Mouse (Mus musculus) liver, embryonic 14.5 days (tissue): Measurements from ENCODE around the gene Id3. TPM values are rescaled to one million over a fixed set of nuclear protein-coding genes. Genes with fewer than 3 reads are reported as not detected.
A peak's percentile ranks its signal among the peaks of the same experiment; 100 is the strongest.

Source experiments
- ATAC-seq: fragments of 200-750 bp; cut with Nextera tagmentation; 2 replicates; pipeline ENCODE4 v1.8.0; 2017; ENCODE audit warnings: moderate number of reproducible peaks, mild to moderate bottlenecking, moderate library complexity; ENCODE audit not compliant: insufficient read depth
- DNase-seq, 3 experiments: peaks; one replicate each; pipeline ENCODE4 v3.0.0-alpha.2; 2012 to 2013; ENCODE audit warnings: low read depth in 3 of 3, low spot score in 3 of 3
- H3K27ac ChIP-seq: fragments of 300-500 bp; sonication (generic); 2 replicates; pipeline ENCODE4 v1.5.1; 2014; ENCODE audit warnings: moderate library complexity, mild to moderate bottlenecking, control low read depth, inconsistent platforms
- H3K27me3 ChIP-seq: fragments of 300-500 bp; sonication (generic); 2 replicates; pipeline ENCODE4 v1.6.1; 2014; ENCODE audit warnings: mild to moderate bottlenecking, low read length, moderate library complexity; ENCODE audit not compliant: control insufficient read depth, insufficient read depth
- H3K36me3 ChIP-seq: fragments of 300-500 bp; sonication (generic); replicated peaks from 2 replicates; pipeline ENCODE4 v1.6.1; 2014; ENCODE audit warnings: low read depth; ENCODE audit not compliant: control insufficient read depth, insufficient read depth
- H3K4me1 ChIP-seq, 2 experiments: fragments of 200-500 bp in 1 of 2; fragments of 300-500 bp in 1 of 2; sonication (generic) in 1 of 2; replicated peaks; 2 replicates each; pipeline ENCODE4 v1.6.1; 2012 to 2014; ENCODE audit warnings: antibody characterized with exemption in 1 of 2, inconsistent platforms in 1 of 2, low read length in 1 of 2; ENCODE audit not compliant: control insufficient read depth in 2 of 2, insufficient read depth in 2 of 2
- H3K4me2 ChIP-seq: fragments of 300-500 bp; sonication (generic); 2 replicates; pipeline ENCODE4 v1.6.1; 2014; ENCODE audit warnings: low read depth, mild to moderate bottlenecking, control low read depth, moderate library complexity
- H3K4me3 ChIP-seq, 2 experiments: fragments of 200-500 bp in 1 of 2; fragments of 300-500 bp in 1 of 2; sonication (generic) in 1 of 2; 2 replicates each; pipeline ENCODE4 v1.5.1; 2012 to 2014; ENCODE audit warnings: low read depth in 2 of 2, low read length in 2 of 2, mild to moderate bottlenecking in 2 of 2, control low read depth in 1 of 2, inconsistent platforms in 1 of 2, moderate library complexity in 1 of 2; ENCODE audit not compliant: insufficient read depth in 1 of 2
- H3K9ac ChIP-seq: fragments of 300-500 bp; sonication (generic); replicated peaks from 2 replicates; pipeline ENCODE4 v1.6.1; 2014; ENCODE audit warnings: mild to moderate bottlenecking, control low read depth, moderate library complexity
- H3K9me3 ChIP-seq: fragments of 300-500 bp; sonication (generic); 2 replicates; pipeline ENCODE4 v1.6.1; 2016; ENCODE audit warnings: low read length, mixed read lengths; ENCODE audit not compliant: control insufficient read depth
- CTCF ChIP-seq: IDR thresholded peaks from 2 replicates; pipeline ENCODE4 v1.5.1; 2016; ENCODE audit warnings: antibody characterized with exemption, low read depth, control low read depth
- EP300 ChIP-seq: IDR thresholded peaks from 2 replicates; pipeline ENCODE4 v1.6.1; 2016; ENCODE audit warnings: antibody characterized with exemption, low read depth
- WGBS: fragments of 180-500 bp; shearing (Covaris S2); extraction: QIAGEN DNeasy Blood & Tissue Kit; methylation state at CpG from one replicate; pipeline ENCODE4 v1.1.7; 2014; ENCODE audit not compliant: insufficient replicate concordance; 5-methylcytosine and 5-hydroxymethylcytosine counted together
- polyA plus RNA-seq, 2 experiments: library from polyadenylated mRNA; depleted of rRNA in 1 of 2; stranded (reverse) in 1 of 2; unstranded in 1 of 2; fragments of >200 nt; fragmentation: Nextera tagmentation in 1 of 2; extraction: Ambion mirVana in 1 of 2; gene quantifications; 2 replicates each; pipeline versions ENCODE4 v1.2.1 to v1.2.3; 2012 to 2014

The Id3 gene
- polyA plus RNA-seq, 2 experiments = 23.0 to 33.8 TPM

DNA sequence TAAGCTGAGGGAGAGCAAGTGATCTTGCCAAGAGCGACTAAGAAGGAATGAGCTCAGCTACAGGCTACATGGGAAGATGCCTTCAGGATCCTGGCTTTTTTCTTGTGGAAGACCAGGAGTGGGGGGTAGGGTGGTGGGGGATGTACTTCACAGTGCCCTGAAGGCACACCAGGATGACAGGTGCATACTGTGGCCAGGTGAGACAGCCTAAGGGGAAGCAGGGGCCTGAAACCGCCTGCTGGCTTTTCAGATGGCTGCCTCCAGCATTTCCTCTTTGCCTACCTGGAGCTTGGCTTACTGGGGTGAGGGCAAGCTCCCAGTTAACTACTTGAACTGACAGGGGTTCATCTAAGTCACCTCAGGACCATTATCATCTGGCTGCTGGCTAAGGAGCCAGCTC is 34.1 kb upstream of the Id3 start:
- no peaks in the 10 kb centered on the region for H3K4me1 ChIP-seq
- TF ChIP-seq CTCF (no peak), EP300 (no peak)
- no peak overlapping the region for H3K4me2 ChIP-seq
- no peak overlapping the region for H3K27ac ChIP-seq
- ATAC-seq = no peak
- WGBS = 69% methylated on average over 2 of the region's 2 CpGs
- no peak for DNase-seq
- H3K4me3 ChIP-seq = no peak overlapping the region
- no peaks in the 10 kb centered on the region for H3K9me3 ChIP-seq
- no peak overlapping the region for H3K9ac ChIP-seq
- H3K27me3 ChIP-seq = peaks cover 7% of the 10 kb centered on the region; the same call in 1 of the 2 replicates
- no peaks in the 10 kb centered on the region for H3K36me3 ChIP-seq

DNA sequence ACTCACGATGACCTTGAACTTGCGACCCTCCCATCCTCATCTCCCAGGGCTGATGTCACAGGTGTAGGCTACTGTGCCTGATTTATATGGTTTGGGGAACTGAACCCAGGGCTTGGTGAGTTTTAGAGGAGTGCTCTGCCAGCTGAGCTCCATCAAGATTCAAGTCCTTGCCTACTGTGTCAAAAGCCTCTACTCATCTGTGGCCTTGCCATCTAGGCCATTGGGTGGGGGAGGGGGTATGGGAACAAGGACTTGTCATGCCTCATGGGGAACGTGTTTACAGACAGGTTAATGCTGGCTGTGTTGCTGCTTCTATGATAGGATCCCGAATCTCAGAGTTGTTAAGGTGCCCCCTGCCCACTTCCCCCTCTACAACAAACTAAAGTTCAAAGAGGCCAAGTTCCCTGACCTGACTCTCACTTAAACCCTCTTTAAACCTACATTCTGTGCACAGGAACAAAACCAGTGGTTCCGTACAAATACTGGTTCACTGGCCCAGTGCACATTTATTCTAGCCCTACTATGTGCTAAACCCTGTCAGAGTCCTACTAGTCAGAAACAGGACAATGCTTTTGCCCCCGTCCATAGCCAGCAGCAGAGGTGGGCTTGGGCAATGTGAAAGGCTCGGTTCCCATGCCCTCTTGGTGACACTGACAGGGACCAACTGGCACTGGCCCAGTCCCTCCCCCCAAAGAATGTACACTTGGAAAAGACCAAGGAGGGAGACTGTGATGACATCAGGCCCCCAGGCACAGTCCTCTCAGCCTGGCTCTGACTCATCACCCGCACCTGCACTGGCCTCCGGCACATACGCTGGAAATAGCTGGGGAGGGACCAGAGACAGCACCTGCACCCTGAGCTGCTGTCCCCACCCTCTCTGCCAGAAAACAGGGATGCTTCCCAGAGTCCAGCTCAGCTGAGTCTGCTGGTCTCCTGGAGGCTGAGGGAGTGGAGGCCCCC is 33.1 kb upstream of the Id3 start:
- WGBS = 55% methylated on average over 10 of the region's 10 CpGs
- DNase-seq (no peak), ATAC-seq (no peak)
- Histone ChIP-seq H3K4me1 (no peaks in the 10 kb centered on the region), H3K4me3 (no peak overlapping the region), H3K27me3 (no peaks in the 10 kb centered on the region), H3K36me3 (no peaks in the 10 kb centered on the region), H3K9me3 (no peaks in the 10 kb centered on the region), H3K4me2 (no peak overlapping the region), H3K9ac (no peak overlapping the region), H3K27ac (no peak overlapping the region)
- no peak for TF ChIP-seq CTCF

DNA sequence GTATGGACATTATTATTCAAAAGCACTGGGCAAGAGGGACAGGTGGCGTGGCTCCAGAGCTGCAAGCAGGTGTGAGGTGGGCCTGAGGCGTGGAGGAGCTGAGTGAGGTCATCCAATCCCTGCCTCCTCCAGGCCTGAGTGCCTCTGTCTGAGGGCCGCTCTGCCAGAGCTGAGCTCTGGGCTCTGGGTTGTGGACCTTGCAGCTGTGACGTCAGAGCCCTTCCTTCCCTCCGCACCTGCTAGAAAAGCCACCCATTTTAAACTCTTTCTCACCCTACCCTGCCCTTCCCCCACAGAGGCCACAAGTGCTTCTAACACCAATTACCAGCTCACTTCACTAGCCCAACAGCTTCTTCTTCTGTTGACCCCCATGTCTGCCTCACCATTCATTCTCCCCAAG is 31.0 kb upstream of the Id3 start:
- no peak for TF ChIP-seq EP300
- TF ChIP-seq CTCF = no peak
- H3K36me3 ChIP-seq = no peaks in the 10 kb centered on the region
- H3K9me3 ChIP-seq = no peaks in the 10 kb centered on the region
- no peak overlapping the region for H3K4me2 ChIP-seq
- H3K4me1 ChIP-seq = no peaks in the 10 kb centered on the region
- H3K27ac ChIP-seq = no peak overlapping the region
- no peaks in the 10 kb centered on the region for H3K27me3 ChIP-seq
- H3K4me3 ChIP-seq = no peak overlapping the region
- ATAC-seq = no peak
- 59% methylated on average over 5 of the region's 5 CpGs for WGBS
- H3K9ac ChIP-seq = no peak overlapping the region
- DNase-seq = no peak

DNA sequence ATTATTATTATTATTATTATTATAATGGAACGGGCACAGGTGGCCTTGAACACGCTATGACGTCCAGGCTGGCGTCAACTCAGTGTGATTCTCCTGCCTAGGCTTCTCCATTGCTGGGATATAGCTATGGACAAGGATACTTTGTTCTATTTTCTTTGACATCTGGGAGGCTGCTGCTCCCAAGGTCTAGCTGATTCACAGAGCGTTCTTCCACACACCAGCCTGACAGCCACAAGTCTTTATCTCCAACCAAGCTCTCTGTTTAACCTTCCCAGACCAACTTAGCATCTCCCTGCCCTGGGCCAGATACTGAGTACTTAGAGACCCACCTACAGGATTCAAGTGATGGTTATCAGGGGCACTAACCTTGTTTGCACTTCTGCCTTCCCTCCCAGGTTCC is 28.6 kb upstream of the Id3 start:
- Histone ChIP-seq H3K9me3 (no peaks in the 10 kb centered on the region), H3K36me3 (no peaks in the 10 kb centered on the region), H3K4me1 (no peaks in the 10 kb centered on the region), H3K4me3 (no peak overlapping the region), H3K9ac (no peak overlapping the region), H3K27ac (no peak overlapping the region), H3K4me2 (no peak overlapping the region), H3K27me3 (no peaks in the 10 kb centered on the region)
- TF ChIP-seq CTCF (no peak), EP300 (no peak)
- ATAC-seq (no peak), DNase-seq (no peak)
- 55% methylated on average over 5 of the region's 5 CpGs for WGBS

DNA sequence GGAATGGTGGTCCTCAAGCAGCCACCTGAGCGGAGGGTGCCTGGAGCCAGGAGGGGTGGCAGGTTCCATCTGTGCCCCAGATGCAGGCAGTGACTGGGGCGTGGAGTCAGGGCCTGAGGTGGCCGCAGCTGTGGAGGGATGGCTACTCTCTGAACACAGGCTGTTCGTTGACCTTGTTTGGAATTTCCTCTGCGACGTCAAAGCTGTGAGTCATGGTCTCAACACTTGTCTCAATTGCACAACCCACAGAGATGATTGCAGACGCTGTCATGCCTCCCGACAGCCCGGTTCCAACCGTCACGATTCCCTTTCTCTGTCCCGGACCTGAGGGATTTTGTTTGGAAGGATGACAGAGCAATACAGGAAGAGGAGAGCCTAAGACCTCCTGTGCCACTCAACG is 26.3 kb upstream of the Id3 start:
- Histone ChIP-seq H3K9ac (no peak overlapping the region), H3K9me3 (no peaks in the 10 kb centered on the region), H3K27ac (no peak overlapping the region), H3K36me3 (no peaks in the 10 kb centered on the region), H3K27me3 (no peaks in the 10 kb centered on the region), H3K4me1 (0 out of 4 replicates have a peak, but pooled peaks cover 0 to 2% of the 10 kb centered on the region in 2 experiments), H3K4me2 (no peak overlapping the region), H3K4me3 (no peak overlapping the region)
- DNase-seq = peak in 2 of 3 experiments; percentile 15 to 33
- TF ChIP-seq EP300 = no peak
- no peak for TF ChIP-seq CTCF
- ATAC-seq = 0 out of 2 replicates have a peak, but pooled peaks have one; percentile 23
- 16% methylated on average over 13 of the region's 13 CpGs for WGBS
